ENCODE assay signal across 9 mouse cellular contexts in genomic region chr7:29211013-29211412, GRCm38 (mm10). TPM values are rescaled to one million over a fixed set of nuclear protein-coding genes. Genes with fewer than 3 reads are reported as not detected.
DNase-seq lines count a peak whose midpoint lies in the region; ATAC-seq and TF ChIP-seq lines count a peak whose summit lies in the region.
"Not testable (repeated sequence)": the region's sequence is repeated elsewhere in the genome, so short reads cannot be mapped to it uniquely, and the experiment has no call there.
"Had no signal": no experiment of that assay in that cellular context is flagged by ENCODE, and none has a peak within 500 bp of the region (broad histone marks: within the 10 kb centered on the region; RNA-seq: fewer than 3 reads in every experiment).

No protein-coding gene starts in this region.

- peak; percentile 25 to 39 for DNase-seq in cerebellum, postnatal 10 days
- DNase-seq in gastrocnemius, adult 18-20 months (ENCODE audit: low spot score) = peak; percentile 64
- not testable (repeated sequence) for DNase-seq in hindbrain, embryonic 11.5 days (ENCODE audit: low spot score); layer of hippocampus, adult 2 months (ENCODE audit: low spot score in 2 of 2)

- TF ChIP-seq POLR2A in testis, adult 2 months (IDR thresholded peaks at IDR 0.05; ENCODE audit: control insufficient read depth, low read depth, low read length) = not testable (repeated sequence)

- peaks cover 24% of the 10 kb centered on the region for H3K4me1 ChIP-seq in E14TG2a.4 (replicated peaks; ENCODE audit: low read depth, low read length)
- H3K4me1 ChIP-seq in hindbrain, embryonic 11.5 days (replicated peaks; ENCODE audit: control insufficient read depth, insufficient read depth, low read length); neural tube, embryonic 12.5 days: not testable (repeated sequence)
- peaks cover 15% of the 10 kb centered on the region for H3K4me1 ChIP-seq in lung, embryonic 15.5 days
- H3K4me1 ChIP-seq in testis, adult 2 months (ENCODE audit: control insufficient read depth, insufficient read depth, low read length) = peaks cover 17% of the 10 kb centered on the region

- not testable (repeated sequence) for TF ChIP-seq CTCF in E14TG2a.4 (conservative IDR thresholded peaks at IDR 0.05; ENCODE audit: low read length); layer of hippocampus, adult 2 months (conservative IDR thresholded peaks at IDR 0.05); testis, adult 2 months (IDR thresholded peaks at IDR 0.05; ENCODE audit: control insufficient read depth, insufficient read depth, insufficient replicate concordance, low read depth, low read length)

- not testable (repeated sequence) for H3K36me3 ChIP-seq in E14TG2a.4 (ENCODE audit: insufficient read depth, low read length); hindbrain, embryonic 11.5 days (ENCODE audit: control insufficient read depth, insufficient read depth, low read length); lung, embryonic 15.5 days; neural tube, embryonic 12.5 days; testis, adult 2 months (ENCODE audit: control insufficient read depth, insufficient read depth, low read length)

- H3K4me3 ChIP-seq in E14TG2a.4 (replicated peaks; ENCODE audit: low read length) = peak overlapping the region; percentile 67
- H3K4me3 ChIP-seq in hindbrain, embryonic 11.5 days (ENCODE audit: low read depth, low read length) = 0 out of 2 replicates have a peak overlapping the region, but pooled peaks have one; percentile 25
- H3K4me3 ChIP-seq in layer of hippocampus, adult 2 months = peak overlapping the region; percentile 45
- peak overlapping the region; percentile 43 for H3K4me3 ChIP-seq in lung, embryonic 15.5 days
- H3K4me3 ChIP-seq in neural tube, embryonic 12.5 days = peak overlapping the region; percentile 26; the same call in 1 of the 2 replicates
- H3K4me3 ChIP-seq in testis, adult 2 months (ENCODE audit: control insufficient read depth, low read depth, low read length) = peak overlapping the region; percentile 93

- not testable (repeated sequence) for H3K4me2 ChIP-seq in hindbrain, embryonic 11.5 days (replicated peaks; ENCODE audit: low read depth, low read length)
- peak overlapping the region; percentile 55 for H3K4me2 ChIP-seq in lung, embryonic 15.5 days
- H3K4me2 ChIP-seq in neural tube, embryonic 12.5 days (replicated peaks) = peak overlapping the region; percentile 54

- ATAC-seq in hindbrain, embryonic 11.5 days (ENCODE audit: low FRiP score) = peak; percentile 17; the same call in 1 of the 2 replicates
- ATAC-seq in lung, embryonic 15.5 days (ENCODE audit: borderline replicate concordance, extremely low read depth, low FRiP score, low TSS enrichment) = peak; percentile 61; the same call in 1 of the 2 replicates
- not testable (repeated sequence) for ATAC-seq in neural tube, embryonic 12.5 days (ENCODE audit: low FRiP score, low read depth)

- WGBS in hindbrain, embryonic 11.5 days = 29% methylated on average over 15 of the region's 15 CpGs
- WGBS in lung, embryonic 15.5 days = 15% methylated on average over 15 of the region's 15 CpGs
- 26% methylated on average over 15 of the region's 15 CpGs for WGBS in neural tube, embryonic 12.5 days

- not testable (repeated sequence) for H3K27me3 ChIP-seq in E14TG2a.4 (ENCODE audit: insufficient read depth, low read length); lung, embryonic 15.5 days; testis, adult 2 months (ENCODE audit: control insufficient read depth, insufficient read depth, low read length)
- peaks cover 13% of the 10 kb centered on the region for H3K27me3 ChIP-seq in hindbrain, embryonic 11.5 days (ENCODE audit: control insufficient read depth, insufficient read depth, low read length)
- peaks cover 14% of the 10 kb centered on the region for H3K27me3 ChIP-seq in neural tube, embryonic 12.5 days (replicated peaks)

- peaks cover 11% of the 10 kb centered on the region for H3K9me3 ChIP-seq in E14TG2a.4 (ENCODE audit: low read length)
- H3K9me3 ChIP-seq in hindbrain, embryonic 11.5 days (ENCODE audit: control insufficient read depth, low read length); lung, embryonic 15.5 days; neural tube, embryonic 12.5 days: not testable (repeated sequence)

- H3K9ac ChIP-seq in hindbrain, embryonic 11.5 days (ENCODE audit: low read depth, low read length); neural tube, embryonic 12.5 days: not testable (repeated sequence)
- H3K9ac ChIP-seq in lung, embryonic 15.5 days = peak overlapping the region; percentile 21; the same call in 1 of the 2 replicates

- H3K27ac ChIP-seq in hindbrain, embryonic 11.5 days (ENCODE audit: low read depth, low read length); neural tube, embryonic 12.5 days: not testable (repeated sequence)
- H3K27ac ChIP-seq in layer of hippocampus, adult 2 months = peak overlapping the region; percentile 56; the same call in 1 of the 2 replicates
- H3K27ac ChIP-seq in lung, embryonic 15.5 days = peak overlapping the region; percentile 83
- peak overlapping the region; percentile 74; the same call in 1 of the 2 replicates for H3K27ac ChIP-seq in testis, adult 2 months (ENCODE audit: control insufficient read depth, insufficient read depth, low read depth, low read length)

RNA-seq across cellular contexts. Expression of gene Catsperg1, which starts 2.8 kb away (rescaled TPM):
- total RNA-seq in gastrocnemius, adult 18-20 months (2021) = under 1 TPM; 0.14 to 0.47 TPM
- 0.51 and 0.59 TPM in 2 replicates for polyA plus RNA-seq in hindbrain, embryonic 11.5 days (2014; fragmentation: Nextera tagmentation; extraction: Ambion mirVana)
- total RNA-seq in layer of hippocampus, adult 2 months (2021) = 1 to 10 TPM; 1.2 to 2.4 TPM
- polyA plus RNA-seq in lung, embryonic 15.5 days (2015; fragmentation: Nextera tagmentation; extraction: Ambion mirVana) = 0.86 and 1.0 TPM in 2 replicates
- 1.1 and 1.8 TPM in 2 replicates for polyA plus RNA-seq in neural tube, embryonic 12.5 days (2016; fragmentation: Nextera tagmentation; extraction: Ambion mirVana)
- 222 and 254 TPM in 2 replicates for polyA plus RNA-seq in testis, adult 2 months (2012; rRNA removed)

RNA-seq across cellular contexts. Expression of gene Kcnk6, which starts 21.3 kb away (rescaled TPM):
- under 1 TPM; 0.71 to 0.93 TPM for total RNA-seq in gastrocnemius, adult 18-20 months (2021)
- polyA plus RNA-seq in hindbrain, embryonic 11.5 days (2014; fragmentation: Nextera tagmentation; extraction: Ambion mirVana) = 0.32 TPM in 2 replicates
- 1 to 10 TPM; 2.2 to 2.4 TPM for total RNA-seq in layer of hippocampus, adult 2 months (2021)
- polyA plus RNA-seq in lung, embryonic 15.5 days (2015; fragmentation: Nextera tagmentation; extraction: Ambion mirVana) = 1.7 and 2.0 TPM in 2 replicates
- polyA plus RNA-seq in neural tube, embryonic 12.5 days (2016; fragmentation: Nextera tagmentation; extraction: Ambion mirVana) = 0.39 and 0.66 TPM in 2 replicates
- 4.8 and 5.8 TPM in 2 replicates for polyA plus RNA-seq in testis, adult 2 months (2012; rRNA removed)

RNA-seq across cellular contexts. Expression of gene Yif1b, which starts 27.1 kb away (rescaled TPM):
- 10 to 100 TPM; 38.1 to 38.4 TPM for total RNA-seq in gastrocnemius, adult 18-20 months (2021)
- polyA plus RNA-seq in hindbrain, embryonic 11.5 days (2014; fragmentation: Nextera tagmentation; extraction: Ambion mirVana) = 88.4 and 91.8 TPM in 2 replicates
- total RNA-seq in layer of hippocampus, adult 2 months (2021) = 10 to 100 TPM; 40.7 to 42.9 TPM
- 133 and 134 TPM in 2 replicates for polyA plus RNA-seq in lung, embryonic 15.5 days (2015; fragmentation: Nextera tagmentation; extraction: Ambion mirVana)
- 80.2 and 82.0 TPM in 2 replicates for polyA plus RNA-seq in neural tube, embryonic 12.5 days (2016; fragmentation: Nextera tagmentation; extraction: Ambion mirVana)
- 321 and 371 TPM in 2 replicates for polyA plus RNA-seq in testis, adult 2 months (2012; rRNA removed)

RNA-seq across cellular contexts. Expression of gene Psmd8, which starts 30.5 kb away (rescaled TPM):
- 100 to 1,000 TPM; 202 to 256 TPM for total RNA-seq in gastrocnemius, adult 18-20 months (2021)
- 338 and 343 TPM in 2 replicates for polyA plus RNA-seq in hindbrain, embryonic 11.5 days (2014; fragmentation: Nextera tagmentation; extraction: Ambion mirVana)
- 100 to 1,000 TPM; 131 to 133 TPM for total RNA-seq in layer of hippocampus, adult 2 months (2021)
- 267 and 270 TPM in 2 replicates for polyA plus RNA-seq in lung, embryonic 15.5 days (2015; fragmentation: Nextera tagmentation; extraction: Ambion mirVana)
- polyA plus RNA-seq in neural tube, embryonic 12.5 days (2016; fragmentation: Nextera tagmentation; extraction: Ambion mirVana) = 326 and 327 TPM in 2 replicates
- polyA plus RNA-seq in testis, adult 2 months (2012; rRNA removed) = 362 and 383 TPM in 2 replicates

RNA-seq across cellular contexts. Expression of gene 2200002D01Rik, which starts 37.3 kb away (rescaled TPM):
- total RNA-seq in gastrocnemius, adult 18-20 months (2021) = 1 to 10 TPM in 1 of 2 experiments, under 1 TPM in 1; 0.66 to 1.1 TPM
- 2.5 and 2.7 TPM in 2 replicates for polyA plus RNA-seq in hindbrain, embryonic 11.5 days (2014; fragmentation: Nextera tagmentation; extraction: Ambion mirVana)
- under 1 TPM in 1 of 2 experiments, not detected in 1; 0.36 TPM for total RNA-seq in layer of hippocampus, adult 2 months (2021)
- polyA plus RNA-seq in lung, embryonic 15.5 days (2015; fragmentation: Nextera tagmentation; extraction: Ambion mirVana) = 13.1 and 14.4 TPM in 2 replicates
- 1.6 and 1.7 TPM in 2 replicates for polyA plus RNA-seq in neural tube, embryonic 12.5 days (2016; fragmentation: Nextera tagmentation; extraction: Ambion mirVana)
- polyA plus RNA-seq in testis, adult 2 months (2012; rRNA removed) = 0.15 and 0.29 TPM in 2 replicates
- total RNA-seq: left cerebral cortex, postnatal 10 days had no signal

Comparison
In these comparisons a context has a peak if more than half of its experiments do, and no peak if none do; other contexts are left out.
1. H3K4me3 ChIP-seq: peak in every context shown above with its lines; median percentile 93 in testis, adult 2 months; 67 in E14TG2a.4; 45 in layer of hippocampus, adult 2 months; 43 in lung, embryonic 15.5 days; 26 in neural tube, embryonic 12.5 days; 25 in hindbrain, embryonic 11.5 days.
2. RNA of gene Catsperg1, which starts 2.8 kb away (polyA plus RNA-seq): 222 to 254 TPM in testis, adult 2 months; 1.1 to 1.8 TPM in neural tube, embryonic 12.5 days, 0.86 to 1.0 TPM in lung, embryonic 15.5 days and 0.51 to 0.59 TPM in hindbrain, embryonic 11.5 days; every median in the first group is over 10 times any median in the second.